Mouse (Mus musculus): Measurements from ENCODE around the gene Ehhadh. TPM values are rescaled to one million over a fixed set of nuclear protein-coding genes. Genes with fewer than 3 reads are reported as not detected.
A peak's percentile ranks its signal among the peaks of the same experiment; 100 is the strongest.

Gene Ehhadh
- polyA plus RNA-seq (2012; ENCODE audit: insufficient read depth, insufficient read length, missing spikeins): 21.1 and 47.5 TPM in 2 replicates

DNA sequence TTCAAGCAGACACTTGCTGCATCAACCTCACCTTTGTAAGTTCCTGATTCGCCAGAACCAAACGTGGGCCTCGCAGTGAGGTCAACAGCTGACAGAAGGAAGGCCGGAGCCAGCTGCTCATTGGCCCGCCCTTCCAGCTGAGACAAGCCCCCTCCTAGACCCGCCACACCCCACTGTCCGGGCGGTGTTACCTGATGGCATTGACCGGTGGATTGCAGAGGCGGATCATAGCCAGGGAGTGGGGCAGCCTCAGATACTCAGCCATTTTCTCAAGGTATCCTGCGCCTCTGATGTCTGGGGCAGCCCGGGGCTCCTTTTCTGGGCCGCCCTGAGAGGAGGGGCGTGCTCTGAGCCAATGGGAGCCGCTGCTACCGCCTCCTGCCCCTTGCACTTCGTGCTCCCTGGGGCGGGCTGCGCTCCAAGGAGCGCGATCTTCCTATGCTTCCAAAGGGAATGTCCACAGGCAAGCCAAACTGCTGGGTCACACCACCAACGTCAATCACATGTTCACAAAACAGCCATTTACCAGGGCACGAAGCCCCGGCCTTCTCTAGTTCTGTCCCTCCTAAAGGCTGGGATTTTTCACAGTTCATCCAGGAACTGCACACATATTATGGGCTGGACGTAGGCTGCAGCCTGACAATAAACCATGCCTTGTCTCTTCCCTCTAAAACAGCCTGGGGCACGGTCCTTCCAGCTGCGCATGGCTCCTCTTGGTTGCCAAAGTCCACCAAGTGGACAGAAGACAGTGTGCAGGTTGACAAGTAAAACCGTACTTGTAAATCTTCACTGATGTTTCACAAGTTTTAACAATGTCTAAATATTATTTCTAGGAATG lies at the start of gene Ehhadh:
Gene Ehhadh (minus strand): TSS at position 292 of the 838 bp plus-strand sequence.
- peak within 1 kb of the TSS; percentile 85 for H3K4me3 ChIP-seq (ENCODE audit: insufficient read depth, low read depth, low read length)
- H3K27ac ChIP-seq (replicated peaks; ENCODE audit: low read depth, low read length): peak within 1 kb of the TSS; percentile 58

DNA sequence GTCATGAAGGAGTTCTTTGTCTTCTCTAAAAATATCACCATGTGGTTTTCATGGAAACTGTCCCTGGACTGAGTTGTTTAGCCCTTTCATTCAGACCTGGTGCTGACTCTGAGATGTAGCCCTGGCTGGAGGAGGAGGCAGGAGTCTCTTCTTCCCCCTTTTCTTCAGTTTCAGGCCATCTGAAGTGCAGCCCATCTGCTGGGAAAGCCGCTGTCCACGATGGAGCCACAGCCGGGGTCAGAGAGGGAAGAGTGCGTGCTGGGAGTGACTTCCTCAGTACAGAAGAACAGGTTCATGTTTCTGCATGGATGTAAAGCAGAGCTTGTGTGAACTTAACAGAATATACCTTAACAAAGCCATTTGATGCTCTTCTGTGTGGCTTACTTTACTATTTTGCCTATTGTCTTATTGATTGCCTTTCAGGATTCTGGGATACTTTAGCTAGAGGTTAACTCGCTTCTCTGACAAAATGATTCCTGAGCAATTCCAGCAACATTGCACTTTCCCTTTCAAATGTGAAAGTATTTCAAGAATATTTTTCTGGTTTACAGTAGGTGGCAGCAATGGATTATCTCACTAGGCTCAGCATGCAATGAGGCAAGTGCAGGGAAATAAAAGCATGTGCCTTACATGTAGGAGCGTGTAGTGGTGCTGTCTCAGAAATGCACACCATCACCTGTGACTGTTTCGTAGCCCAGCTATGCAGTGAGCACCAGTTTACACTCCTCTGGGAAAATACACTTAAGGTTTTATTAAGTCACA lies 48.9 kb upstream of the Ehhadh start:
- H3K27ac ChIP-seq (replicated peaks; ENCODE audit: low read depth, low read length): no peak overlapping the region
- no peak overlapping the region for H3K4me3 ChIP-seq (ENCODE audit: insufficient read depth, low read depth, low read length)
- no peaks in the 10 kb centered on the region for H3K4me1 ChIP-seq (ENCODE audit: control insufficient read depth, insufficient read depth, insufficient read length, low read length)

More for the DNA sequence above, at the start of gene Ehhadh:
- peaks cover 12% of the 10 kb centered on the region; the same call in 1 of the 2 replicates for H3K4me1 ChIP-seq (ENCODE audit: control insufficient read depth, insufficient read depth, insufficient read length, low read length)

DNA sequence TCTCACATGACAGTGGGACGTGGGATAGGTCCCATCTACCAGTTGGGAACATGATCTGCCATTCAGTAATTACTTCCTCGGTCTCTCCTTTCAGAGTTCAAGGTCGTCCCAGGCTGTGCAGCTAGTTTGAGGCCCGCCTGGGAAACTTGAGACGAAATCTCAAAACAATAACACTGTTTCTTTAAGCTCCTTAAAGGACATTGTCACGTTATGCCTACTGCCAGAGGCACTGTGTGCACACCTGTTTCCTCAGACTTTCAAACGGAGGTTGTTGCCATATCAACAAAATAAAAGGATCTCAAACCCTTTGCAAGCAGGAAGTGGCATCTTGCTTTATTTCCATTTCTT lies 48.0 kb upstream of the Ehhadh start:
- Histone ChIP-seq H3K4me1 (ENCODE audit: control insufficient read depth, insufficient read depth, insufficient read length, low read length) (no peaks in the 10 kb centered on the region), H3K4me3 (ENCODE audit: insufficient read depth, low read depth, low read length) (no peak overlapping the region), H3K27ac (replicated peaks; ENCODE audit: low read depth, low read length) (no peak overlapping the region)

DNA sequence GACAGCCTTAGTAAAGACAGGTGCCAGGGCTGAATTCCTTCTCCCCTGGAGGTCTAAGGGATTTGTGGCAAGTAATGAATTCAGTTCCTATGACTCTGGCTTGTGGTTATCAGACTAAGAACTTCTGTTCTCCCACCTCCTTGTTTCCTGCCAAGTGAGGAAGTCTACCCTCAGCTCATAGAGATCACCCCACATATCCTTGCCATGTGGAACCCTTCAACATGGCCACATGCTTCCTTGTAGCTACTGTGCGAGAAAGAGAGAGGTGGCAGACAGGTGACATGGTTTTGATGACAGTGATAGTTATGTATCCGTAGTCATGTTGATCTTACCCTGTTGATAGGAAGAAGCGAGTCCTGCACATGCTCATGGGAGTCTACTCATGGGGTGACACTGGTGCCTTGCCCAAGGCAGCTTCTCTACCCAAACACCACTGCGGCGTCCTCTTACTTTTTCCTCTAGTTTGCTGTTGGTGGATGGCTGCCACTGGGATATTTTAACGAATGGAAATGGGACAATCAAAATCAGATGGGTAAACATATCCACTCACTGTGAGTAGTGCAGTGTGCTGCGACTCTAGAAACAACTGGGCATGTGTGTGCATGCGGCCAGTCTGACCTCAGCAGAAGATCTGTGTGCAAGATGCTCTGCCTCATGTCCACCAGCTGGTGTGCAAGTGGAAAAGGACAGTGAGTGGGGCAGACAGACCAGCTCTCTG lies 47.4 kb upstream of the Ehhadh start:
- H3K4me1 ChIP-seq (ENCODE audit: control insufficient read depth, insufficient read depth, insufficient read length, low read length): no peaks in the 10 kb centered on the region
- no peak overlapping the region for H3K27ac ChIP-seq (replicated peaks; ENCODE audit: low read depth, low read length)
- no peak overlapping the region for H3K4me3 ChIP-seq (ENCODE audit: insufficient read depth, low read depth, low read length)

GRCm38 (mm10) chr16:21833970-21834369 lies 46.4 kb upstream of the Ehhadh start:
- H3K4me1 ChIP-seq (ENCODE audit: control insufficient read depth, insufficient read depth, insufficient read length, low read length): no peaks in the 10 kb centered on the region
- no peak overlapping the region for H3K27ac ChIP-seq (replicated peaks; ENCODE audit: low read depth, low read length)
- H3K4me3 ChIP-seq (ENCODE audit: insufficient read depth, low read depth, low read length): no peak overlapping the region

- Histone ChIP-seq H3K4me1 (ENCODE audit: control insufficient read depth, insufficient read depth, insufficient read length, low read length) (no peaks in the 10 kb centered on the region), H3K27ac (replicated peaks; ENCODE audit: low read depth, low read length) (no peak overlapping the region), H3K4me3 (ENCODE audit: insufficient read depth, low read depth, low read length) (no peak overlapping the region)
Measured at GRCm38 (mm10) chr16:21833469-21833868, 45.9 kb upstream of the Ehhadh start.

GRCm38 (mm10) chr16:21831764-21832163 lies 44.2 kb upstream of the Ehhadh start:
- Histone ChIP-seq H3K4me1 (ENCODE audit: control insufficient read depth, insufficient read depth, insufficient read length, low read length) (peaks cover 4% of the 10 kb centered on the region; the same call in 1 of the 2 replicates), H3K4me3 (ENCODE audit: insufficient read depth, low read depth, low read length) (no peak overlapping the region), H3K27ac (replicated peaks; ENCODE audit: low read depth, low read length) (no peak overlapping the region)

DNA sequence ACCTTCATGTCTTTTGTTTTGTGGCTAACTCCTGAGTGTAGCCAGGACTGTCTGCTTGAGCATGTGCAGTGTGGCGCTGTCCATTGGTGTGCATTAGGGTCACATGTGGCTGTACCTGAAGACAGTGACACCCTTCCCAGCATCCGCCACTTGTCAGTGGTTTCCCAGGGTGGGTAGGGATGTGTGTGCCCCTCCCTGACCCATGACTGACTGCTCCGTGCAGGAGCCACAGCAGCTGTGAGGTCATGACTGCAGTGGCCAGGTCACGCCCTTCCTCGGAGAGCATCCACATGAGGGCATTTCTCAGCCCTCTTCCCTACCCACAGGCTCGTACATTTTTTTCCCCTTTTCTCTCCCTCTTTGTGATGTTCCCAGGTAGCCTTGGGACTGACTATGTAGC lies 43.2 kb upstream of the Ehhadh start:
- no peak overlapping the region for H3K4me3 ChIP-seq (ENCODE audit: insufficient read depth, low read depth, low read length)
- H3K27ac ChIP-seq (replicated peaks; ENCODE audit: low read depth, low read length): no peak overlapping the region
- peaks cover 4% of the 10 kb centered on the region; the same call in 1 of the 2 replicates for H3K4me1 ChIP-seq (ENCODE audit: control insufficient read depth, insufficient read depth, insufficient read length, low read length)

DNA sequence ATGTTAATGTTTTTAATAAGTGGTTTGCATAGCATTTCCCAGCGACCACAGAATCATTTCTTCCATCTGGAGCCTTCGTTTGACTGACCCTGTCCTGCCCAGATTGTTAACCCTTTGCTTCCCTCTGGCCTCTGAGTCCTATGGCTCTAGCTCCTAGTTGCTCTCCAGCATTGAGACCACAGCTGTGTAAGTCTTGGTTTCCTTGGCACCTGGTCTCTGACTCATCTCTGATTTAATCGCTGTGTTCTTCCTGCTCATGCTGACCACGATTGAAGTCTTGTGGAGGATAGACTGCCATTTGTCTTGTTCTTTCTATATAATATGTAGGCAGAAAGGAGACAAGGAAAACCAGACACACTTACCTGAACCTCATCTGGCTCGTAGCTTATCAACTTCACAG lies 42.1 kb upstream of the Ehhadh start:
- H3K4me3 ChIP-seq (ENCODE audit: insufficient read depth, low read depth, low read length): no peak overlapping the region

DNA sequence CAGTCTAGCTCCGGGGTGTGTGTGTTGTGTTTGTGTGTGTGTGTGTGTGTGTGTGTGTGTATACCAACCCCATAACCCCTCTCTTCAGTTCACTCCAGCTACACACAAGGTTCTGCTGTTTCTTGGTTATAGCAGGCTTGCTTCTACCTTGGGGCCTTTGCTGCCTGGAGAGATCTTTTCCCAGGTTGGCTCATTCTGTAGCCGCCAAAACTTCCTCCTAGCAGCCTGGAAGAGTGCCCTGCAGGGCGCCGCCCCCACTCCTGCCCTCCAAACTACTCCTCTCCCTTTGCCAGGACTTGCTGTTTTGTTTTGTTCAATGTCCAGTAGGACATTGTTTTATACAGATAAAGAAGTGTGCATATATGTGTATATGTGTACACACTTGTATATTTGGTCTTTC lies 40.0 kb upstream of the Ehhadh start:
- Histone ChIP-seq H3K4me3 (ENCODE audit: insufficient read depth, low read depth, low read length) (no peak overlapping the region), H3K27ac (replicated peaks; ENCODE audit: low read depth, low read length) (no peak overlapping the region), H3K4me1 (ENCODE audit: control insufficient read depth, insufficient read depth, insufficient read length, low read length) (peaks cover 4% of the 10 kb centered on the region; the same call in 1 of the 2 replicates)

More for the DNA sequence above, 42.1 kb upstream of the Ehhadh start:
- Histone ChIP-seq H3K27ac (replicated peaks; ENCODE audit: low read depth, low read length) (no peak overlapping the region), H3K4me1 (ENCODE audit: control insufficient read depth, insufficient read depth, insufficient read length, low read length) (peaks cover 4% of the 10 kb centered on the region; the same call in 1 of the 2 replicates)

DNA sequence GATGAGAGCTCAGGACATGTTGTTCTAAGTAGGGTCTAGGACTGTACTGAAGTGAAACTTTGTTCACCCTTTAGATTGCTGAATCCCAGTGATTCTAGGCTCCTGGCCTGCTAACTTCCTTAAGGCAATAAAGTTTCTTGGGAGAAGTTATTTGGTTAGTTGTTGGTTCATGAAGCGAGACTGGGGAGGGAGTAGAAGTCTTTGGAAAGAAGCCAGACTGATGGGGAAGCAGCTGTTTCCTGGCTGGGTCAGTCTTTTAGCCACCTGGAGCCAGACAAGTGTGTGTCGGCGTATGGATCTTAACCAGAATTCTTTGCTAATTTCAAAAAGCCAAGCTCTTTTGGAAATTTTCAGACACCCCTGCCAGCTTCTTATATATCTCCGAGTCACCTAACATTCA lies 39.5 kb upstream of the Ehhadh start:
- no peak overlapping the region for H3K27ac ChIP-seq (replicated peaks; ENCODE audit: low read depth, low read length)

DNA sequence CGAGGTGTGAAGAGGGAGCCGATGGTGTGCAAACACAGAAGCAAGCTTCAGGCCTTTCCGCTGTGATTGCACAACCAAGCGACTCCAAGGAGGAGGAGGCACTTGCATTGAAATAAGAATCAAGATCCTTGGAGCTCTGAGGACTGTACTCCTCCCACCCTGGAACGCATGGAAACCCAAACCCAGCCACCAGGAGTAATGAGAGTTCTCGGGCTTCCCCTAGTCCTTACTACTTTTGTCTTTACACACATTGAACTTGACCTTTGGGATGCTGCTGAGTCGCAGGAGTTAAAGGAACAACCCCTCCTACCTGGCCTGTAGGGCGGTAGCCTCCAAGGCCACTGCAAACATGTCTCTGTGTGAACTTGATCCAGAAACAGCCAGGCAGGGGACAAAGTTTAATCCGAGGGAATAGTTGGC lies 38.0 kb upstream of the Ehhadh start:
- no peak overlapping the region for H3K27ac ChIP-seq (replicated peaks; ENCODE audit: low read depth, low read length)
- H3K4me1 ChIP-seq (ENCODE audit: control insufficient read depth, insufficient read depth, insufficient read length, low read length): peaks cover 4% of the 10 kb centered on the region; the same call in 1 of the 2 replicates
- no peak overlapping the region for H3K4me3 ChIP-seq (ENCODE audit: insufficient read depth, low read depth, low read length)

More for the DNA sequence above, 39.5 kb upstream of the Ehhadh start:
- no peak overlapping the region for H3K4me3 ChIP-seq (ENCODE audit: insufficient read depth, low read depth, low read length)
- peaks cover 4% of the 10 kb centered on the region; the same call in 1 of the 2 replicates for H3K4me1 ChIP-seq (ENCODE audit: control insufficient read depth, insufficient read depth, insufficient read length, low read length)

GRCm38 (mm10) chr16:21818629-21819028 lies 31.0 kb upstream of the Ehhadh start:
- H3K27ac ChIP-seq (replicated peaks; ENCODE audit: low read depth, low read length): no peak overlapping the region
- no peaks in the 10 kb centered on the region for H3K4me1 ChIP-seq (ENCODE audit: control insufficient read depth, insufficient read depth, insufficient read length, low read length)
- no peak overlapping the region for H3K4me3 ChIP-seq (ENCODE audit: insufficient read depth, low read depth, low read length)

- Histone ChIP-seq H3K4me1 (ENCODE audit: control insufficient read depth, insufficient read depth, insufficient read length, low read length) (no peaks in the 10 kb centered on the region), H3K27ac (replicated peaks; ENCODE audit: low read depth, low read length) (no peak overlapping the region), H3K4me3 (ENCODE audit: insufficient read depth, low read depth, low read length) (no peak overlapping the region)
Measured at GRCm38 (mm10) chr16:21818132-21818531, 30.5 kb upstream of the Ehhadh start.

- no peak overlapping the region for H3K27ac ChIP-seq (replicated peaks; ENCODE audit: low read depth, low read length)
- no peaks in the 10 kb centered on the region for H3K4me1 ChIP-seq (ENCODE audit: control insufficient read depth, insufficient read depth, insufficient read length, low read length)
- H3K4me3 ChIP-seq (ENCODE audit: insufficient read depth, low read depth, low read length): no peak overlapping the region
Measured at GRCm38 (mm10) chr16:21815669-21816010, 28.0 kb upstream of the Ehhadh start.

Measured in brown adipose tissue, adult 24 weeks (tissue).